Mouse (Mus musculus) E14TG2a.4 (cell line): Measurements from ENCODE around the gene Polr2f.
A peak's percentile ranks its signal among the peaks of the same experiment; 100 is the strongest.

Experiments
- H3K27me3 ChIP-seq: 2 replicates; pipeline ENCODE4 v1.6.1; 2014; ENCODE audit warnings: low read length, control low read depth; ENCODE audit not compliant: insufficient read depth
- H3K36me3 ChIP-seq: 2 replicates; pipeline ENCODE4 v1.6.1; 2014; ENCODE audit warnings: low read length, control low read depth; ENCODE audit not compliant: insufficient read depth
- H3K4me1 ChIP-seq: replicated peaks from 2 replicates; pipeline ENCODE4 v1.6.1; 2014; ENCODE audit warnings: low read depth, low read length, control low read depth
- H3K4me3 ChIP-seq: replicated peaks from 2 replicates; pipeline ENCODE4 v1.5.1; 2014; ENCODE audit warnings: mild to moderate bottlenecking, low read length
- H3K9me3 ChIP-seq: 2 replicates; pipeline ENCODE4 v1.6.1; 2014; ENCODE audit warnings: low read length, control low read depth
- CTCF ChIP-seq: conservative IDR thresholded peaks from 2 replicates; pipeline ENCODE4 v1.5.1; 2014; ENCODE audit warnings: low read length
- NANOG ChIP-seq: IDR thresholded peaks from 2 replicates; pipeline ENCODE4 v1.6.1; 2014; ENCODE audit warnings: borderline replicate concordance, low read length, mixed read lengths
- POU5F1 ChIP-seq: IDR thresholded peaks from 2 replicates; pipeline ENCODE4 v1.6.1; 2014; ENCODE audit warnings: low read length, borderline replicate concordance

Gene Polr2f

DNA sequence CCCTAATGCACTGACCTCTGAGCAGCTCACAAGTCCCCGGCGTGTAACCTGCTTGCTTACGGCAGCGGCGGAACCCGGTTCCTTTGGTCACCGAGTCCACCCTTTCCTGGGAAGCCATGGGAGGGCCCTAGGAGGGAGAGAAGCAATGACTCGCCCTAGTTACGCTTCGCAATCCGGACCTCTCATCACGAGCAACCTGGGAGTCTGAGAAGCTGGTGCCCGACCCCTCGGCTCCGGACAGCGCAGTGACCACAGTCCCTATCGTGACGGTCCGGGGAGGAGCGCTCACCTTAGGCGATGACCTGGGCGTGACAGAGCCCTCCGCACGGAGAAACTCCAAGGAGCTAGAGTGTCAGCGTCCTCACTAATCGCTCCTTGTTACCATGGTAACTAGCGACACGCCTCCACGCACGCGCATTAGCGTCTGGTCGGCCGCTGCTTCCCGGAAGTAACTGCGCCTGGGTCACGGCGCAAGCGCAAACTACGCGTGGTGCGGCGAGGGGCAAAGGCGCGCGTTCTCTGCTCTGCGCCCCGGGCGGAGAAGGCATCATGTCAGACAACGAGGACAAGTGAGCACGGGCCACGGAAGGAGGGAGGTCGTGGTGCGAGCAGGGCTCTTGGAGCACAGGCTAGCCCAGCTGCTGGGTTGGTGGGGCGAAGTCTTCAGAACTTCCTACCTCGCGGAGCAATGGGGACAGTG lies at the start of gene Polr2f, which contains the start of gene 1700088E04Rik:
Gene Polr2f (plus strand): TSS at position 144 of the 700 bp plus-strand sequence.
Gene 1700088E04Rik (minus strand): TSS at position 388 of the 700 bp plus-strand sequence.
- Histone ChIP-seq H3K27me3 (peaks cover 11% of the 10 kb centered on the region), H3K9me3 (no peaks in the 10 kb centered on the region), H3K36me3 (peaks cover 26% of the 10 kb centered on the region), H3K4me1 (peaks cover 47% of the 10 kb centered on the region), H3K4me3 (peak within 1 kb of the TSS; percentile 99)
- TF ChIP-seq CTCF, result no peak
- TF ChIP-seq POU5F1, result no peak
- no peak for TF ChIP-seq NANOG

GRCm38 (mm10) chr15:79092284-79092683 lies 48.5 kb upstream of the Polr2f start:
- no peaks in the 10 kb centered on the region for H3K27me3 ChIP-seq
- H3K9me3 ChIP-seq, result no peaks in the 10 kb centered on the region
- H3K4me3 ChIP-seq, result no peak overlapping the region
- peaks cover 61% of the 10 kb centered on the region for H3K4me1 ChIP-seq
- TF ChIP-seq CTCF (no peak), NANOG (no peak), POU5F1 (no peak)
- H3K36me3 ChIP-seq, result peaks cover 96% of the 10 kb centered on the region

- H3K9me3 ChIP-seq, result no peaks in the 10 kb centered on the region
- no peak for TF ChIP-seq CTCF
- TF ChIP-seq NANOG, result no peak
- TF ChIP-seq POU5F1, result no peak
- H3K4me3 ChIP-seq, result no peak overlapping the region
- H3K27me3 ChIP-seq, result no peaks in the 10 kb centered on the region
- H3K36me3 ChIP-seq, result peaks cover 88% of the 10 kb centered on the region
- H3K4me1 ChIP-seq, result peaks cover 65% of the 10 kb centered on the region
Observed at GRCm38 (mm10) chr15:79093083-79093839, 47.5 kb upstream of the Polr2f start.

DNA sequence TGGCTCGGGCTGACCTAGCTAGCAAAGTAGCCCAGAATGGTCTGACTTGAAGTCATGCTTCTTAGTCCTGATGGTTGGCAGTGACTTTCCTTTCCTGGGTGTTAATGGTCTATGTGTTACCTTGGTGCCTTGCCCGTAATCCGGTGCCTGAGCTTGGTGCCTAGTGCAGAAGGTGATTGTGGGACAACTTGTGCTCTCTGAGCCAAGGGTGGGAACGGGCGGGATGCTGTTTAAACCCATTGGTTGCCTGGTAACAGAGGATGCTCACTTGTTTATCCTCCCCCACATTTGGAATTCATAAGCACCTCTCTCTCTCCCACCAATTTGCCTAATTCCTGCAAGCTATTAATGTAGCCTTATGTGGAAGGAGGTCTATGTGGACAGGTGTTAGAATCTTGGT lies 45.3 kb upstream of the Polr2f start:
- peaks cover 66% of the 10 kb centered on the region for H3K4me1 ChIP-seq
- no peak for TF ChIP-seq NANOG
- no peaks in the 10 kb centered on the region for H3K27me3 ChIP-seq
- H3K4me3 ChIP-seq, result no peak overlapping the region
- no peaks in the 10 kb centered on the region for H3K9me3 ChIP-seq
- H3K36me3 ChIP-seq, result peaks cover 65% of the 10 kb centered on the region

GRCm38 (mm10) chr15:79096556-79096955 lies 44.3 kb upstream of the Polr2f start:
- H3K4me3 ChIP-seq, result no peak overlapping the region
- TF ChIP-seq POU5F1, result no peak
- TF ChIP-seq CTCF, result no peak
- TF ChIP-seq NANOG, result no peak

DNA sequence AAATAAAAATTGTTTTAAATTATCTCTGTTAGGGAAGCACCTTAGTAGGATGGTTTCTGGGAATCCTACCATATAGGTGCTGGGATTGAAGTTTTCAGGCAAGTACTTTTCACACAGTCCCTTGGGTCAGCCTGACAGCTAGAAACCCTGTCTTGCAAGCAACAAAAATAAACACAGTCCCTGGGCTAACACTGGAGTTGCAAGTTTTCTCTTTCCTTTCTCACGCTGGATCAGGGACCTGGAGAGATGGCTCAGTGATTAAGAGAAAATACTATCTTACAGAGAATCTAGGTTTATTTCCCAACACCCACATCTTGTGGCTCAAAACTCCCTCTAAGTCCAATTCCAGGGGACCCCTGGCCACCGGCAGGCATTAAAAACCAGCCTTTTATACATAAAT lies 43.7 kb upstream of the Polr2f start:
- Histone ChIP-seq H3K36me3 (peaks cover 49% of the 10 kb centered on the region), H3K4me1 (peaks cover 52% of the 10 kb centered on the region), H3K27me3 (no peaks in the 10 kb centered on the region; the same call in 1 of the 2 replicates), H3K4me3 (no peak overlapping the region), H3K9me3 (no peaks in the 10 kb centered on the region)
- TF ChIP-seq NANOG (no peak), CTCF (no peak), POU5F1 (no peak)

More at GRCm38 (mm10) chr15:79096556-79096955, 44.3 kb upstream of the Polr2f start:
- H3K9me3 ChIP-seq, result no peaks in the 10 kb centered on the region
- H3K27me3 ChIP-seq, result no peaks in the 10 kb centered on the region; the same call in 1 of the 2 replicates
- peaks cover 56% of the 10 kb centered on the region for H3K4me1 ChIP-seq
- peaks cover 55% of the 10 kb centered on the region for H3K36me3 ChIP-seq

DNA sequence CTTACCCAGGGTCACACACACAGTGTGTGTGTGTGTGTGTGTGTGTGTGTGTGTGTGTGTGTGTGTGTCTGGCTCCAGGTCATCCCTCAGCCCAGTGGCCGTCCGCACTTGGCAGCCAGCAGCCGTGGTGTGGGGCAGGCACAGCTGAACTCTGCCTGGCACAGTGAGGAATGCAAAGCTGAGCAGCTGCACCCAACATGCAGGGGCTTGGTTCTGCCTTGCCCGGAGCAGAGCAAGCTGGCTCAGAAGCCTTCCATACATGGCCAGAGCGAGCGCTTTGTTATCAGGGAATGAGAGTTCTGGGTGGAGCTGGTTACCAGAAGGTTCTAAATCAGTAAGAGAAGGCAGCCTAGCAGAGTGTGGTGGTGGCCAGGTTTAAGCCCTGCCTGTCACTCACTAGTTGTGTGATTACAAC lies 43.2 kb upstream of the Polr2f start:
- peaks cover 44% of the 10 kb centered on the region for H3K36me3 ChIP-seq
- peaks cover 47% of the 10 kb centered on the region for H3K4me1 ChIP-seq
- TF ChIP-seq CTCF (no peak), NANOG (no peak), POU5F1 (no peak)
- no peaks in the 10 kb centered on the region for H3K9me3 ChIP-seq
- H3K27me3 ChIP-seq, result no peaks in the 10 kb centered on the region; the same call in 1 of the 2 replicates
- H3K4me3 ChIP-seq, result no peak overlapping the region

DNA sequence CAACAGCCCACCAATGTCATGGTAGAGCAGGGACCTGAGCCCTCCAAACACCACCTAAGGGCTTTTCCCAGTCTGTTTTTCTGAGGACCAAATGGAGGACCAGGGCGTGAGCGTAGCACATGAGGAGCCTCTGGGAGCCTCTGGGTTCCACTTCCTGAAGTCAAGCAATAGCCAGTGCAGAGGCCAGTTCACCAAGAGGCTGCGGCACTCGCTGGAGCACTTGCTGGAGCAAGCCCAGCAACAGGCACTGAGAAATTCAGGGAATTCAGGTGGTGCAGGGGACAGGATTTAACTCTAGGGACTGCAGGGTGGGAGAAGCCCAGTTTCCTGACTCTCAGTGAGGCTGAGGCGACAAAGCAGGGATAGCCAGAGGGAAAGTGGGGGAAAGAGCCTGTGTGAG lies 42.6 kb upstream of the Polr2f start:
- H3K9me3 ChIP-seq, result no peaks in the 10 kb centered on the region
- no peak overlapping the region for H3K4me3 ChIP-seq
- H3K27me3 ChIP-seq, result no peaks in the 10 kb centered on the region; the same call in 1 of the 2 replicates
- no peak for TF ChIP-seq POU5F1
- no peak for TF ChIP-seq CTCF
- no peak for TF ChIP-seq NANOG
- H3K4me1 ChIP-seq, result peaks cover 45% of the 10 kb centered on the region
- H3K36me3 ChIP-seq, result peaks cover 38% of the 10 kb centered on the region

DNA sequence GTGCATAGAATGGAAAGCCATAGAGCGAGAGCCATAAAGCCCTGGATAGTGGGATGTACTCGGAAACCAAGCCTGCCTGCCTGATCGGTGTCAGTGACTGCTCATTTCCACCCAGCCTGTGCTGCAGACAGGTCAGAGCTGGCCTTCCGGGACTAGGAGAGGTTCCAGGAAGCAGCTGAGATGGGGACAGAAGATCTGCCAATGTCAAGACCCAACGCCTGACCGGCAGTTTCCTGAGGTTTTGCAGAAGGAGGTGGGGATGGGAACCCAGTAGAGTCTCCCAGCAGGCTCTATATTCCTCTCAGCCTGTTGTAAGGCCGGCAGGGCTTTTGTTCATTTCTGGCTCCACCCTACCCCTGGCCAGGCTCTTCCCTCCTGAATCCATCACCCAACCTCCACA lies 41.9 kb upstream of the Polr2f start:
- no peak for TF ChIP-seq CTCF

More for the DNA sequence above, 41.9 kb upstream of the Polr2f start:
- H3K27me3 ChIP-seq, result no peaks in the 10 kb centered on the region; the same call in 1 of the 2 replicates
- H3K9me3 ChIP-seq, result no peaks in the 10 kb centered on the region
- H3K36me3 ChIP-seq, result peaks cover 32% of the 10 kb centered on the region
- no peak overlapping the region for H3K4me3 ChIP-seq
- peaks cover 45% of the 10 kb centered on the region for H3K4me1 ChIP-seq
